Mouse (Mus musculus): ENCODE results near the gene 1700066M21Rik.

GRCm38 (mm10) chr1:57329285-57330093 is 47.9 kb upstream of the 1700066M21Rik start:
- no peak for TF ChIP-seq CTCF (conservative IDR thresholded peaks at IDR 0.05; ENCODE audit: low read length)
- no peak for TF ChIP-seq NANOG (IDR thresholded peaks at IDR 0.05; ENCODE audit: borderline replicate concordance, low read length)
